Mouse (Mus musculus): ENCODE results near the gene Fbxw21. TPM values are rescaled to one million over a fixed set of nuclear protein-coding genes. Genes with fewer than 3 reads are reported as not detected.

Fbxw21 gene
- polyA plus RNA-seq, 1 experiment = not detected

DNA sequence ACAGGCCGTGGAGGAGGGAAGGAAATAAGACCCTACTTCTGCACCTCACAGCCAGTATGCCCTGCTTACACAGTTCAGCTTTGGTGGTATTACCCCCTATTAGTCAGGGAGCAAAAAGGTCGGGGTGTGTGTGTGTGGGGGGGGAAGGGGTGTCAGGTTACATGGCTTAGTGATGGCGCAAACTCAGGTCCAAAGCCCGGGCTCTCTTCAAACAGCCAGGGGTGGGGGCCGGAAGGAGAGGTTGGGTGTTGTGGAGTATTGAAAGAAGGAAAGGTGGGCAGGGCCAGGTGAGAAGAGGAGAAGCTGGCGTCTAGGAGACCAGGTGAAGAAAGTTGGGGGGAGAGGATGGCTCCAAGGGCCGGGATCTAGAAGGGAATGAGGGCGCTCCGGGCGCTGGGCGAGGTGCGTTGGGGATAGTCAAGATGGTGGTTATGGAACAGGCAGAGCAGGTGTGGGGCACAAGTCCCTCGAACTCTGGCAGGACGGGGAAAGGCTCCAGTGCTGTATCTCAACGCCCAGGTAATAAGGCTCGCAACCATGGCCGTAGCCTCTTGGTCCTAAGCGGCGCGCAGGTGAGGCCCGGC is 67.2 kb downstream of the Fbxw21 start:
- Histone ChIP-seq H3K9me3 (replicated peaks; ENCODE audit: control insufficient read depth, insufficient read depth, low read length, poor library complexity, severe bottlenecking) (no peaks in the 10 kb centered on the region), H3K36me3 (ENCODE audit: control insufficient read depth, insufficient read depth, low read length, poor library complexity, severe bottlenecking) (no peaks in the 10 kb centered on the region; the same call in 1 of the 2 replicates), H3K27ac (ENCODE audit: insufficient read depth, low read length) (peak overlapping the region; percentile 78), H3K4me3 (ENCODE audit: low read depth, low read length) (peak overlapping the region; percentile 61), H3K27me3 (ENCODE audit: control insufficient read depth, insufficient read depth, low read length, poor library complexity, severe bottlenecking) (no peaks in the 10 kb centered on the region), H3K9ac (ENCODE audit: low read depth, poor library complexity, severe bottlenecking) (peak overlapping the region; percentile 83), H3K4me1 (ENCODE audit: control insufficient read depth, insufficient read depth, low read length) (peaks cover 6% of the 10 kb centered on the region)
- no peak for TF ChIP-seq EP300 (IDR thresholded peaks at IDR 0.05; ENCODE audit: insufficient read depth, low read depth, low read length)
- TF ChIP-seq POLR2A (IDR thresholded peaks at IDR 0.05; ENCODE audit: insufficient read depth, low read length) = no peak
- no peak for TF ChIP-seq CTCF (IDR thresholded peaks at IDR 0.05; ENCODE audit: low read depth, low read length)

DNA sequence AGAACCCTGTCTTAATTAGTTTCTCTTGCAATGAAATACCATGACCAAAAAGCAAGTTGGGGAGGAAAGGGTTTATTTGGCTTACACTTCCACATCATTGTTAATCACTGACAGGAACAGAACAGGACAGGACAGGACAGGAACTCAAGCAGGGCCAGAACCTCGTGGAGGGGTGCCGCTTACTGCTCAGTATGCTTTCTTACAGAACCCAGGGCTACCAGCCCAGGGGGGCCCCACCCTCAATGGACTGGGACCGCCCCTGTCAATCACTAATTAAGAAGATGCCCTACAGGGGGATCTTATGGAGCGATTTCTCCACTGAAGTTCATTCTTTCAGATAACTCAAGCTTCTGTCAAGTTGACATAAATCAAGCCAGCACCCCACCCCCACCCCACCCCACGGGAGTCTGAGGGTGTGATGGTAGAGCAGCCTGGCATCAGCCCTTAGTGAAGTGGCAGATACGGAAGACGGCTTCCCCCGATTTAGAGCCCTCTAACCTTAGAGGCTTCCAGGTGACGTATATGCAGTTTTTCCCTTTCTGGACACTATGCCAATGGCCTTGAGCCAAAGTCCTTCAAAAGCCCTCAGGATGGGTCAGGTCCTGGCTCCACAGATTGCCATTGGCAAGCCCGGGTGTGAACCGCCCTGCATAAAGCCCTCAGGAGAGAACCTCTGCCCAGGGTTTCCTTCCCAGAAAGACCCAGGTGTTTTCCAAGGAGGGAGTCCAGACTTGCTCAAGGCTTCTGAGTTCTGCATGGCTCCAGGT is 67.9 kb downstream of the Fbxw21 start:
- no peaks in the 10 kb centered on the region for H3K27me3 ChIP-seq (ENCODE audit: control insufficient read depth, insufficient read depth, low read length, poor library complexity, severe bottlenecking)
- H3K36me3 ChIP-seq (ENCODE audit: control insufficient read depth, insufficient read depth, low read length, poor library complexity, severe bottlenecking) = no peaks in the 10 kb centered on the region; the same call in 1 of the 2 replicates
- H3K9me3 ChIP-seq (replicated peaks; ENCODE audit: control insufficient read depth, insufficient read depth, low read length, poor library complexity, severe bottlenecking) = no peaks in the 10 kb centered on the region
- peak overlapping the region; percentile 83; the same call in 1 of the 2 replicates for H3K9ac ChIP-seq (ENCODE audit: low read depth, poor library complexity, severe bottlenecking)
- TF ChIP-seq POLR2A (IDR thresholded peaks at IDR 0.05; ENCODE audit: insufficient read depth, low read length) (no peak), EP300 (IDR thresholded peaks at IDR 0.05; ENCODE audit: insufficient read depth, low read depth, low read length) (no peak), CTCF (IDR thresholded peaks at IDR 0.05; ENCODE audit: low read depth, low read length) (no peak)
- peak overlapping the region; percentile 78 for H3K27ac ChIP-seq (ENCODE audit: insufficient read depth, low read length)
- H3K4me1 ChIP-seq (ENCODE audit: control insufficient read depth, insufficient read depth, low read length) = peaks cover 6% of the 10 kb centered on the region
- peak overlapping the region; percentile 61 for H3K4me3 ChIP-seq (ENCODE audit: low read depth, low read length)

DNA sequence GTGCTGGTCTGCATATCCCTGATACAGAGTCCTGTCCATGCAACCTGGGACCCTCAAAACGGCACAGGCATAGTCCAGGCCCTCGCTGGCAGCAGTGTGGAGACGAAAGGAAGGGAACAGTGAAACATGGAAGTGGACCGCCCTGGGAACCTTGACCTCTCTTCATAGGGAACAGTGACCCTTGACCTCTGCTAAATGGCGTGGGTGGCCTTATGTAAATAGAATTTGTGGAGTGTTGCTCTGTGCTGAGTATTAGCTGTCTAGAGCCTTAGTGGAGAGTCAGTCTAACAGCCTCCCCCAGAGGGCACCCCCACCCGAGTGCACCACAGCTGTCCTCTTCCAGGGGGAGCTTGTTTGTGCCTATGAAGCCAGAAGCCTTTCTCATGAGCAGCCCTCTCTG is 69.0 kb downstream of the Fbxw21 start:
- Histone ChIP-seq H3K9ac (ENCODE audit: low read depth, poor library complexity, severe bottlenecking) (no peak overlapping the region), H3K4me1 (ENCODE audit: control insufficient read depth, insufficient read depth, low read length) (peaks cover 6% of the 10 kb centered on the region), H3K27ac (ENCODE audit: insufficient read depth, low read length) (no peak overlapping the region), H3K9me3 (replicated peaks; ENCODE audit: control insufficient read depth, insufficient read depth, low read length, poor library complexity, severe bottlenecking) (no peaks in the 10 kb centered on the region), H3K36me3 (ENCODE audit: control insufficient read depth, insufficient read depth, low read length, poor library complexity, severe bottlenecking) (no peaks in the 10 kb centered on the region; the same call in 1 of the 2 replicates), H3K27me3 (ENCODE audit: control insufficient read depth, insufficient read depth, low read length, poor library complexity, severe bottlenecking) (no peaks in the 10 kb centered on the region), H3K4me3 (ENCODE audit: low read depth, low read length) (no peak overlapping the region)
- no peak for TF ChIP-seq CTCF (IDR thresholded peaks at IDR 0.05; ENCODE audit: low read depth, low read length)
- no peak for TF ChIP-seq POLR2A (IDR thresholded peaks at IDR 0.05; ENCODE audit: insufficient read depth, low read length)
- no peak for TF ChIP-seq EP300 (IDR thresholded peaks at IDR 0.05; ENCODE audit: insufficient read depth, low read depth, low read length)

DNA sequence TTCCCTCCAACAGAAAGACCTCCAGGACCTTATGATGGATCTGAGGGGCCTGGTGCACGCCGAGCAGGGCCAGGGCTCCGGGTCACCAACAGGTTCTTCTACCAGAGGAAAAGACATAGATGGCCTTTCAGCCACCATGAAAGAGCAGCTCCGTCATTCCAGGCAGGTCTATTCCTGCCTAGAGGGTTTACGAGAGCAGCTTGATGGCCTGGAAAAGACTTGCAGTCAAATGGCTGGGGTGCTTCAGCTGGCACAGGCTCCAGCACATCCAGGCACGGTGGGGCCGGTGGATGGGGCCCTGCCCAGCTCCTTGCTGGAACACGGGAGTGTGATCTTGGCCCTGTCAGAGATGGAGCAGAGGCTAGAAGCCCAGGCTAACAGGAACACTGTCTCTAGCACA is 70.0 kb downstream of the Fbxw21 start:
- Histone ChIP-seq H3K4me3 (ENCODE audit: low read depth, low read length) (no peak overlapping the region), H3K4me1 (ENCODE audit: control insufficient read depth, insufficient read depth, low read length) (peaks cover 4% of the 10 kb centered on the region), H3K27me3 (ENCODE audit: control insufficient read depth, insufficient read depth, low read length, poor library complexity, severe bottlenecking) (no peaks in the 10 kb centered on the region), H3K36me3 (ENCODE audit: control insufficient read depth, insufficient read depth, low read length, poor library complexity, severe bottlenecking) (no peaks in the 10 kb centered on the region; the same call in 1 of the 2 replicates), H3K27ac (ENCODE audit: insufficient read depth, low read length) (no peak overlapping the region), H3K9me3 (replicated peaks; ENCODE audit: control insufficient read depth, insufficient read depth, low read length, poor library complexity, severe bottlenecking) (no peaks in the 10 kb centered on the region), H3K9ac (ENCODE audit: low read depth, poor library complexity, severe bottlenecking) (no peak overlapping the region)
- no peak for TF ChIP-seq CTCF (IDR thresholded peaks at IDR 0.05; ENCODE audit: low read depth, low read length)
- TF ChIP-seq EP300 (IDR thresholded peaks at IDR 0.05; ENCODE audit: insufficient read depth, low read depth, low read length) = no peak
- no peak for TF ChIP-seq POLR2A (IDR thresholded peaks at IDR 0.05; ENCODE audit: insufficient read depth, low read length)

DNA sequence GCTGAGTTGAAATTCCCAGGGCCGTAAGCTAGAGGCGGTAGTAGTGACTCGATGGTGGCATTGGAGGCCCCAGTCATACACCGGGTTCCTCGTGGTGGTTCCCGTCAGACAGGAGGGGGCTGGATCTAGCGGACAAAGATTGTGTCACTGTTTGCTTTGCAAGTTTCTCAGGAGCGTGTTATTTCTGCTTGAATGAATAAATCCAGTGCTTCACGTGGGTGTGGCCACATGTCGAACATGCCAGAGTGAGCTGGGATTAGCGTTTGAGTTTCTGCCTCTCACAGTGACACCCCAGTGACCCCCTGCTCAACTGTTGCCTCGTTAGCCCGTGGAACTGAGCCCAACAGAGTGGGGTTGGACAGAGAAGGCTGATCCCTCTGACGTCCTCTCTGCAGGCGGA is 71.4 kb downstream of the Fbxw21 start:
- TF ChIP-seq CTCF (IDR thresholded peaks at IDR 0.05; ENCODE audit: low read depth, low read length) (no peak), EP300 (IDR thresholded peaks at IDR 0.05; ENCODE audit: insufficient read depth, low read depth, low read length) (no peak), POLR2A (IDR thresholded peaks at IDR 0.05; ENCODE audit: insufficient read depth, low read length) (no peak)
- Histone ChIP-seq H3K4me1 (ENCODE audit: control insufficient read depth, insufficient read depth, low read length) (peaks cover 3% of the 10 kb centered on the region), H3K36me3 (ENCODE audit: control insufficient read depth, insufficient read depth, low read length, poor library complexity, severe bottlenecking) (no peaks in the 10 kb centered on the region; the same call in 1 of the 2 replicates), H3K4me3 (ENCODE audit: low read depth, low read length) (no peak overlapping the region), H3K9ac (ENCODE audit: low read depth, poor library complexity, severe bottlenecking) (no peak overlapping the region), H3K9me3 (replicated peaks; ENCODE audit: control insufficient read depth, insufficient read depth, low read length, poor library complexity, severe bottlenecking) (no peaks in the 10 kb centered on the region), H3K27ac (ENCODE audit: insufficient read depth, low read length) (no peak overlapping the region), H3K27me3 (ENCODE audit: control insufficient read depth, insufficient read depth, low read length, poor library complexity, severe bottlenecking) (no peaks in the 10 kb centered on the region)

Other genes starting within 250 kb of the Fbxw21 start
- gene Tmem89, start 247.4 kb downstream of the Fbxw21 start, polyA plus RNA-seq (2011; ENCODE audit: insufficient read depth, insufficient read length, low read depth, missing spikeins) = not detected in 2 replicates
- 183 and 193 TPM in 2 replicates for gene Uqcrc1, start 225.4 kb downstream of the Fbxw21 start, polyA plus RNA-seq (2011; ENCODE audit: insufficient read depth, insufficient read length, low read depth, missing spikeins)
- gene Col7a1, start 208.5 kb downstream of the Fbxw21 start, polyA plus RNA-seq (2011; ENCODE audit: insufficient read depth, insufficient read length, low read depth, missing spikeins) = 4.8 and 6.5 TPM in 2 replicates
- not detected in 2 replicates for gene Ucn2, start 176.0 kb downstream of the Fbxw21 start, polyA plus RNA-seq (2011; ENCODE audit: insufficient read depth, insufficient read length, low read depth, missing spikeins)
- 3.9 and 4.4 TPM in 2 replicates for gene Pfkfb4, start 170.3 kb downstream of the Fbxw21 start, polyA plus RNA-seq (2011; ENCODE audit: insufficient read depth, insufficient read length, low read depth, missing spikeins)
- 48.3 and 53.5 TPM in 2 replicates for gene Shisa5, start 123.5 kb downstream of the Fbxw21 start, polyA plus RNA-seq (2011; ENCODE audit: insufficient read depth, insufficient read length, low read depth, missing spikeins)
- 2.4 TPM in 1 of 2 replicates, not detected in the other for gene Trex1, start 102.3 kb downstream of the Fbxw21 start, polyA plus RNA-seq (2011; ENCODE audit: insufficient read depth, insufficient read length, low read depth, missing spikeins)
- 17.3 and 20.0 TPM in 2 replicates for gene Atrip, start 87.9 kb downstream of the Fbxw21 start, polyA plus RNA-seq (2011; ENCODE audit: insufficient read depth, insufficient read length, low read depth, missing spikeins)
- gene Ccdc51, start 79.5 kb downstream of the Fbxw21 start, polyA plus RNA-seq (2011; ENCODE audit: insufficient read depth, insufficient read length, low read depth, missing spikeins) = 4.9 and 7.0 TPM in 2 replicates
- 203 and 225 TPM in 2 replicates for gene Tma7, start 79.5 kb downstream of the Fbxw21 start, polyA plus RNA-seq (2011; ENCODE audit: insufficient read depth, insufficient read length, low read depth, missing spikeins)
- gene Plxnb1, start 66.7 kb downstream of the Fbxw21 start, polyA plus RNA-seq (2011; ENCODE audit: insufficient read depth, insufficient read length, low read depth, missing spikeins) = 16.1 and 19.1 TPM in 2 replicates
- not detected in 2 replicates for gene Fbxw13, start 33.9 kb upstream of the Fbxw21 start, polyA plus RNA-seq (2011; ENCODE audit: insufficient read depth, insufficient read length, low read depth, missing spikeins)
- not detected in 2 replicates for gene Fbxw20, start 72.7 kb upstream of the Fbxw21 start, polyA plus RNA-seq (2011; ENCODE audit: insufficient read depth, insufficient read length, low read depth, missing spikeins)
- gene Fbxw14, start 125.6 kb upstream of the Fbxw21 start, polyA plus RNA-seq (2011; ENCODE audit: insufficient read depth, insufficient read length, low read depth, missing spikeins) = not detected in 2 replicates
- gene Fbxw28, start 177.6 kb upstream of the Fbxw21 start, polyA plus RNA-seq (2011; ENCODE audit: insufficient read depth, insufficient read length, low read depth, missing spikeins) = not detected in 2 replicates
- not detected in 2 replicates for gene Fbxw22, start 242.3 kb upstream of the Fbxw21 start, polyA plus RNA-seq (2011; ENCODE audit: insufficient read depth, insufficient read length, low read depth, missing spikeins)